Mouse (Mus musculus) hindbrain, embryonic 10.5 days (tissue): ENCODE measurements around the gene Slc10a1. TPM values are rescaled to one million over a fixed set of nuclear protein-coding genes. Genes with fewer than 3 reads are reported as not detected.

Source experiments
- DNase-seq: peaks from one replicate; pipeline ENCODE4 v3.0.0-alpha.2; 2017; ENCODE audit warnings: low spot score
- H3K27ac ChIP-seq: fragments of 300-500 bp; sonication (generic); 2 replicates; pipeline ENCODE4 v1.5.1; 2016; ENCODE audit warnings: mild to moderate bottlenecking, moderate library complexity
- H3K27me3 ChIP-seq: fragments of 300-500 bp; sonication (generic); 2 replicates; pipeline ENCODE4 v1.6.1; 2016; ENCODE audit warnings: mild to moderate bottlenecking; ENCODE audit not compliant: poor library complexity, insufficient read depth, severe bottlenecking
- H3K36me3 ChIP-seq: fragments of 300-500 bp; sonication (generic); 2 replicates; pipeline ENCODE4 v1.6.1; 2016; ENCODE audit warnings: mild to moderate bottlenecking, moderate library complexity
- H3K4me1 ChIP-seq: fragments of 300-500 bp; sonication (generic); replicated peaks from 2 replicates; pipeline ENCODE4 v1.6.1; 2016; ENCODE audit warnings: mild to moderate bottlenecking
- H3K4me3 ChIP-seq: fragments of 300-500 bp; sonication (generic); 2 replicates; pipeline ENCODE4 v1.5.1; 2016; ENCODE audit warnings: mild to moderate bottlenecking, moderate library complexity
- H3K9me3 ChIP-seq: fragments of 300-500 bp; sonication (generic); 2 replicates; pipeline ENCODE4 v1.6.1; 2016; ENCODE audit warnings: mild to moderate bottlenecking, moderate library complexity
- WGBS: fragments of 180-500 bp; shearing (Covaris S2); methylation state at CpG from one replicate; pipeline ENCODE4 v1.1.7; 2016; 5-methylcytosine and 5-hydroxymethylcytosine counted together
- polyA plus RNA-seq: library from polyadenylated mRNA; unstranded; fragments of >200 nt; fragmentation: Nextera tagmentation; extraction: Ambion mirVana; gene quantifications from 2 replicates; pipeline ENCODE4 v1.2.1, GENCODE M21; 2016

The Slc10a1 gene
- polyA plus RNA-seq, 1 experiment from 2014 or later: 0.26 TPM

DNA sequence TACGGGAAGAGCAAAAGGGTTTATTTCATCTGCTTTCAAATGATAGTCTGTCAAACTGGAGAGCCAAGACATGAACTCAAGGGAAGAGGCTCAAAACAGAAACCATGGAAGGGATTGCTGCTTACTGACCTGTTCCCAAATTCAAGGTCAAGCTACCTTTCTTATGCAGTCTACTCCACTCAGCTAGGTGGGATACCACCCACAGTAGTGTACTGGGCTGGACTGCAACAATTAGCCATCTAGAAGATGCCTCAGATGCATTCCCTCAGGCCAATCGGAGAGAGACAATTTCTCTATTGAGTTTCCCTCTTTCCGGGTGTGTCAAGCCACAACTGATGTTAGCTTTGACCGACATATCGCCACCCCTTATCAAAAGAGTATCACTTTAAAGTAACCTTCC is 47.2 kb downstream of the Slc10a1 start:
- no peak overlapping the region for H3K27ac ChIP-seq
- no peak for DNase-seq
- WGBS: 93% methylated on average over 5 of the region's 5 CpGs
- H3K36me3 ChIP-seq: no peaks in the 10 kb centered on the region
- peaks cover 18% of the 10 kb centered on the region for H3K4me1 ChIP-seq
- H3K27me3 ChIP-seq: peaks cover 10% of the 10 kb centered on the region; the same call in 1 of the 2 replicates
- no peak overlapping the region for H3K4me3 ChIP-seq
- H3K9me3 ChIP-seq: no peaks in the 10 kb centered on the region

DNA sequence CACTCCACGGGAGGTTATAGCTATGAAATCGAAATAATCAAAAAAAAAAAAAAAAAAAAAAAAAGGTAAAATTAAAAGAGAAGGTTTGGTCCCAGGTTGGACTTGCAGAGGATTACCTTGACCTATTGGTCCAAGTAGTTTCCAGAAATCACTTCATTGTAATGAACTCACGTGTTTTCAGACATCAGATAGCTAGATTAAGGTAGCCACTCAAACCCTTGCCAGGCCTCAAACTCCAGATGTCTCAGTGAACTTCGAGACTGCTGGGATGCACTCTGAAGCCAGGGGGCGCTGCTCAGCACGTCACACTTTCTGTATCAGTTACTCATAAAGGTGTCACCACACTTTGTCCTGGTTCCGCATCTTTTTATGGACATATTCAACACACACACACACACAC is 50.7 kb downstream of the Slc10a1 start:
- 55% methylated on average over 7 of the region's 7 CpGs for WGBS
- no peak for DNase-seq
- Histone ChIP-seq H3K27me3 (no peaks in the 10 kb centered on the region; the same call in 1 of the 2 replicates), H3K4me3 (no peak overlapping the region), H3K4me1 (peaks cover 4% of the 10 kb centered on the region), H3K27ac (no peak overlapping the region), H3K36me3 (no peaks in the 10 kb centered on the region), H3K9me3 (no peaks in the 10 kb centered on the region)

DNA sequence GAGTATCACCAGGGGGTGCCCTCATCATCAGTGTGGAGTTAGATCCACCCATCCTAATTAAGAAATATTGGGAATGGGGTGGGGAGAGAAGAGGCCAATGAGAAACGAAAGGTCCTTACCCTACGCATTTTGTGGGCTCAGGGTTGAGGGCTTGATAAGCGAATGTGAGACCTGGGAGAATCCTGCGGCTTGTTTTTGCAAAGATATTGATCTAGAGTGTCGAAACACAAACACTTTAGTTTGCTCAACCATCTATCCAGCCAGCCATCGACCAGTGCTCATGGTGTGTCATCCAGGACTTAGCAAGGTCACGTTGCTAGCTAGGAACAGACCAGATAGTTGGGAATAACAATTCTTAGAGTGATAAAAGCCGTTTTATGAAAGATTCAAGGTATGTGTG is 58.9 kb downstream of the Slc10a1 start:
- DNase-seq: no peak
- 89% methylated on average over 8 of the region's 8 CpGs for WGBS
- H3K4me3 ChIP-seq: no peak overlapping the region

More for the DNA sequence above, 58.9 kb downstream of the Slc10a1 start:
- Histone ChIP-seq H3K36me3 (no peaks in the 10 kb centered on the region), H3K27ac (no peak overlapping the region), H3K27me3 (no peaks in the 10 kb centered on the region), H3K4me1 (no peaks in the 10 kb centered on the region), H3K9me3 (no peaks in the 10 kb centered on the region)

Other genes with a start within 250 kb of the Slc10a1 start
- 1.5 and 2.4 TPM in 2 replicates for gene Ccdc177, start 208.0 kb downstream of the Slc10a1 start, polyA plus RNA-seq
- gene Susd6, start 178.2 kb downstream of the Slc10a1 start, polyA plus RNA-seq: 15.6 and 15.9 TPM in 2 replicates
- gene Srsf5, start 23.2 kb downstream of the Slc10a1 start, polyA plus RNA-seq: 403 and 492 TPM in 2 replicates
- gene Smoc1, start 58.1 kb upstream of the Slc10a1 start, polyA plus RNA-seq: 21.1 and 35.2 TPM in 2 replicates